Mouse (Mus musculus): ENCODE measurements around the gene Wbp2.

Wbp2 gene

GRCm38 (mm10) chr11:116061641-116062415 is 25.0 kb downstream of the Wbp2 start:
- DNase-seq, result no peak

DNA sequence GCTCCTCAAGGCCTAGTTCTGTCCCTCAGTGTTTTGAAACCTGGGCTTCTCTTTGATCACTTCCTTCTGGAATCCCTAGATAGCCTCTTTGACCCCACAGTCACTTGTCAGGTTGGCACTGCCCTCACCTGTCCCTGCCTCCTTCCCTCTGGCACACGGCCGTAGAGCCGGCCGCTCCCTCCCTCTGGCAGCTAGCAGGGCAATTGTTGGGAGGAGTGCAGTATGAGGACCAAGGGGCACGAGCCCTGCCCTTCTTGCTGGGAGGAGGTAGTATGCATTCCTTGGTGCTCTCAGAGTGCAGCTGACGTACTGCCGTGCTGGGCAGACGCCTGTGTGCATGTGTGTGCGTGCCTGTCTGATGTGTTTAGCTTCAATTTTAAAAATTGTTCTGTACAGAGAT is 26.2 kb downstream of the Wbp2 start:
- no peak for DNase-seq

DNA sequence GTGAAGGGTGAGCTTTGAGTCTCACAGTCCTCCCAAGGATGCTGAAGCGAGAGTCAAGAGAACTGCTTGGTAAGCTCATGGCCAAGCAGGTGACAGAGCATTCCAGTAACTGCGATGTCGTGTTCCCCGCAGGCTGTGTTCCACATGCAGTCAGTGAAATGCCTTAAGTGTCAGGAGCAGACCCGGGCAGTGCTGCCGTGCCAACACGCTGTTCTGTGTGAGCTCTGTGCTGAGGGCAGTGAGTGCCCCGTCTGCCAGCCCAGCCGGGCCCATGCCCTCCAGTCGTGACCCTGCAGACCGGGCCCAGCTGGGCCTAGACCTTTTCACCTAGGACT is 27.1 kb downstream of the Wbp2 start:
- no peak for DNase-seq

DNA sequence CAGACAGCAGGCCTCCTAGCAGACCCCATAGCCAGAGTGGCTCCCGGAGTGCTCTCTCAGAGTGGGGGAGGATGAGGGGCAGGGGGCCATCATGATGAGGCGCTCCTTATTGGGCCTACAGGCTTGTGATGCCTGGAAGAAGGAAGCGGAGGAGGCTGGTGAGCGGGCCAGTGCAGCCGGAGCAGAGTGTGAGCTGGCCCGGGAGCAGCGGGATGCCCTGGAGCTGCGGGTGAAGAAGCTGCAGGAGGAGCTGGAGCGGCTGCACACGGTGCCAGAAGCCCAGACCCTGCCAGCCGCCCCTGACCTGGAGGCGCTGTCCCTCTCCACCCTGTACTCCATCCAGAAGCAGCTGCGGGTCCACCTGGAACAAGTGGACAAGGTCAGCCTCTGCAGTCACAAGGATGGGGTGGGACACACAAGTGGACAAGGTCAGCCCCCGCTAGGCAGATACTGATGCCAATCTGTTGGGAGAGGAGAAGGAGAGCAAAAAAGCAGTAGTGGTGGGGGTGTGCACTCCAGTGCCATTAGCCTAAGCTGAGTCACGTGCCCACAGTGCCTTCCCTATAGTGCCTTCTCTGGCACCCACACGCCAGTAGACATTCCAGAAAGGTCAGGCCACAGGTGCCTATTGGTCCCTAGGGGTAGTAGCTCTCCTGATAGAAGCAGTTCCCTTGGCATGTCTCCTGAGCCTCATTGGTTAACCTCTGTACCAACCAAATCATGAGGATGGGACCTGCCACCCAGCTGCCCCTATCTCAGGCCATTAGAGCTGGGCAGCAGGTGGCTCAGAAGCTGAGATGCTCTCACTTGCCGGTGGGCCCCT is 27.7 kb downstream of the Wbp2 start:
- no peak for DNase-seq

GRCm38 (mm10) chr11:116058022-116058614 is 28.7 kb downstream of the Wbp2 start:
- DNase-seq, result no peak

- DNase-seq, result no peak
Observed at GRCm38 (mm10) chr11:116057237-116057881, 29.4 kb downstream of the Wbp2 start.

DNA sequence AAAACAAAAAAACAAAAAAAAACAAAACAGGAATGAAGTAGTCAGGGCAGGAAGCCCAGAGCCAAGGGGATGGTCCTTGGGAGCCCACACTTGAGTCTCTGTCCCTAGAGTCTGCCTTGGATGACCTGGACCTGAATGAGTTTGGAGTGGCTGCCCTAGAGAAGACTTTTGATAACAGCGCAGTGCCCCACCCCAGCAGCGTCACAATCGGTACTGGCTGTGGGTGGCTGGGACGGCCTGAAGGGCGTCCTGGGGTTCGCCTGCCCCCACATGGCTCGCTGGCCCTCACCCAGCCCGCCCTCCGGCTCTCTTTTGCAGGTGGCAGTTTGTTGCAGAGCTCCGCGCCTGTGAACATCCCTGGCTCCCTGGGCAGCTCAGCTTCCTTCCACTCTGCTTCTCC is 30.9 kb downstream of the Wbp2 start:
- no peak for DNase-seq

GRCm38 (mm10) chr11:116053510-116054229 is 33.1 kb downstream of the Wbp2 start:
- no peak for DNase-seq

- DNase-seq, result no peak
Observed at GRCm38 (mm10) chr11:116050196-116050595, 36.6 kb downstream of the Wbp2 start.

DNA sequence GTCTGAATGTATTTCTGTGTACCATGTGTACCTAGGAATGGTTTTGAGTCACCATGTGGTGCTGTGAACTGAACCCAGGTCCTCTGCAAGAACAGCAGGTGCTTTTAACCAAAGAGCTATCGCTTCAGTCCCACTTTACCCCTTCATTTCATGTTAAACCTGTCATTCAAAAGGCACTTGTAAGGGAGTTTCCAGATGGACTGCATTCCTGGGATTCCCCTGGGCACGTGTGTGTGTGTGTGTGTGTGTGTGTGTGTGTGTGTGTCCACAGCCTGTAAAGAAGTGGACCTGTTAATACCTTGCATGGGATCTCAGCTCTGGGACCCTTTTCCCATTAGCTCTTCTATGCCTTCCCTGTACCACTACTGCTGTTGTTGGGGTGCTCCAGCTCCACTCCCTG is 37.2 kb downstream of the Wbp2 start:
- DNase-seq, result no peak

- no peak for DNase-seq
Observed at GRCm38 (mm10) chr11:116045173-116045572, 41.6 kb downstream of the Wbp2 start.

- no peak for DNase-seq
Observed at GRCm38 (mm10) chr11:116043286-116043685, 43.5 kb downstream of the Wbp2 start.

DNA sequence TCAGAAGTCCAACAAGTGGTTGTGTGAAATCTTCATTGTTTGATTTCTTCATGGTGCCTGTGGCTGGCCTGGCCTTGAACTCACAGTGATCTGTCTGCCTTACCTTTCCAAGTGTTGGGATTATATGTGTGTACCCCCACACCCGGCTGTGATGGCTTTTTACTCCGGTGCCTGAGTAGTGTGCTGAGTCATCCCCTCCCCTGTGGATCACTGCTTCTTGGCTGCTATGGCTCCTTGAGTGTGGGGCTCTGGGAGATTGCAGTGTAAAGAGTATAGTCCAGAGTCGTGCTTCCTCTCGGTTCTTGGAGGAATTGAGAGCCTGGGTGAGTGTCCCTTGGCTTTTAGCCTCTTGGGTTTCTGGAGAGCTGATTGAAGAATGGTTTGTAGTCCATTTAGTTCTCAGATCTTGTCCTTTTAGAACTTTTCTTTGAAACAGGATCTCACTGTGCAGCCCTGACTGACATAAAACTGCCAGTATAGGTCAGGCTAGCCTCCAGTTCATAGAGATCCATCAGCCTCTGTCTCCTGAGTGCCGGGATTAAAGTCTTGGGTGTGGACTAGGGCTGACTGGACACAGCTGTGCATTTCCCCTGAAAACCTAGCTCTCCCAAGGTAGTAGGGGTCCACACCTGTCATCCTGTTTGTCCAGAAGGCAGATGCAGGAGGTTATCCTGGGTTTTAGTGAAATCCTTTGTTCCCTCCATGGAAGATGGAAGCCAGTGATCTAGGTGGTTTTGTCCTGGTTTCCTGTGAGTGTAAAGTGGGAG is 44.2 kb downstream of the Wbp2 start:
- no peak for DNase-seq

- DNase-seq, result no peak
Observed at GRCm38 (mm10) chr11:116041833-116042232, 45.0 kb downstream of the Wbp2 start.

- no peak for DNase-seq
Observed at GRCm38 (mm10) chr11:116040593-116040992, 46.2 kb downstream of the Wbp2 start.

DNA sequence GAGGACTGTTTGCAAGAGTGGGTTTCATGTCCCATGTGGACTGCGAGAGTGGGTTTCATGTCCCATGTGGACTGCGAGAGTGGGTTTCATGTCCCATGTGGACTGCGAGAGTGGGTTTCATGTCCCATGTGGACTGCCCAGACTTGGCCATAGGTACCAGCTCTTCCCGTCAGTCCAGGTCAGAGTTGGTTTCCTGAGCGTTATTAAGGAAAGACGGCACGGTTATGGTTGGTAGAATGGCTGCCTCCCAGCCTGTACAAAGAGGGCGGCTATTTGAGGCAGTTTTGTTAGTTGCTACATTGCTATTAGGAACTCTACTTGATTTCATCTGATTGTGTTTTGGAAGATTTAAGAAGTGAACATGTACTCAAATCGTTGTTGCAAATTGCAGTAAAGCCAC is 49.0 kb downstream of the Wbp2 start:
- DNase-seq, result no peak

DNA sequence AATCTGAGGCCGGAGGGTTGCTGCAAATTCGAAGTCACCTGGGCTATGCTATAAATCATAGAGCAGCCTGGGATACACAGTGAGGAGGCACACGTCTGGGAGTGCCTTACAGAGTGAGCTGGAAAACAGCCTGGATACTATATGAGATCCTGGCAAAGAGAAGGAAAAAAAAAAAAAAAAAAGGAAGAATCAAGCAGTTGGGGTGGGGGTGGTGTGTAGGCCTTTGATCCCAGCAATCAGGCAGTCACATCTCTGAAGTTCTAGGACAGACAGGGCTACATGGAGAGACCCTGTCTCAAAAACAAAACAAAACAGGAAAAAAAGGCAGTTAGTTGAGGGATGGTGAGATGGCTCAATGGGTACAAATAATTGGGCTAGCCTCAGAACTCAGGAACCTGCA is 50.1 kb downstream of the Wbp2 start:
- DNase-seq, result no peak

GRCm38 (mm10) chr11:116034584-116034983 is 52.2 kb downstream of the Wbp2 start:
- DNase-seq, result no peak

DNA sequence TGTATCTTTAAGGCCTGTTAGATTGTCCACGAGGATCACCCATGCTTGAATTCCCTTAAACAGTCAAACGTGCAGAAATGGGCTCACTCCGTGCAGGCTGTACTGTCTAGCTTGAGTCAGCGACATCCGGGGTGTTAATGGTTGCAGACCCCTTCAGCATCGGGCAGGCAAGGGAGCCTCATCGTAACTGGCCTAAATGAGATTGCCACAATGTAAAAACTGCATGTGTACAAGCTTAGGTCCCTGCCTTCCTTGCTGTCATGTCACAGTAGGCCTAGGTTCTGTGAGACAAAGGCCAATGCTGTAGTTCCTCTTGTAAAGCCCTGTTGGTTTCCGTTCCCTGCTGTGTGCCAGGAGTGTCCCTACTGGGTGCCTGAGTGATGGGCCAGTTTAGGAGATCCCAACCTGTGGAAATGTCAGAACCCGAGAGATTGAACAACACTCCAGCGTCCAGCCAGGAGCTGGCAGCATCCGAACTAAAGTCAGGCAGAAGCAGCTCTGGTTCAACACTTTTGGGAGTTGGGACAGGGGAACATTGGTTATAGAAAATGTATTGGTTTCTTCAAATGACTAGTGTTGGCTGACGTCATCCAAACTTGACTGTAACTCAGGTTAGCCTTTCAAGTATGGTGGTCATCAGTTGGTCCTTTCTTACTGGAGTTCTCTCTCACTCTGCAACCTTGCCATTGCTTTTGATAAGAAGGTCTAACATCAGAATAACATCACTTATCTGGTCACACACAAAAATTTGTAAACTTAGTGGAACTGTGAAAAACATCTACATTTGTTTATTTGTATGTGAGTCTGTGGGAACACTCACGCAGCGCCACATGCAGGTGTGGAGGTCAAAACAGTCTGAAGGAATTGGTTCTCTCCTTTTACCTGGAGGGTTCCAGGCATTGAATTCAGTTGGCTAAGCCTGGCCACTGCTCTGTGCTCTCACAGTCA is 55.6 kb downstream of the Wbp2 start:
- peak; percentile 26 to 54 for DNase-seq

- DNase-seq, result peak; percentile 92 to 93
Observed at GRCm38 (mm10) chr11:116030088-116030897, 56.5 kb downstream of the Wbp2 start, which contains the start of gene Unk. Gene Unk (plus strand): TSS chr11:116030322.
